Mouse (Mus musculus): ENCODE measurements at regions not wholly inside any gene's neighbourhood (a gene's known extent, or its start where the extent isn't known, plus 50 kb on each side); places are given as distances from the start of the nearest gene placed in this dataset.

DNA sequence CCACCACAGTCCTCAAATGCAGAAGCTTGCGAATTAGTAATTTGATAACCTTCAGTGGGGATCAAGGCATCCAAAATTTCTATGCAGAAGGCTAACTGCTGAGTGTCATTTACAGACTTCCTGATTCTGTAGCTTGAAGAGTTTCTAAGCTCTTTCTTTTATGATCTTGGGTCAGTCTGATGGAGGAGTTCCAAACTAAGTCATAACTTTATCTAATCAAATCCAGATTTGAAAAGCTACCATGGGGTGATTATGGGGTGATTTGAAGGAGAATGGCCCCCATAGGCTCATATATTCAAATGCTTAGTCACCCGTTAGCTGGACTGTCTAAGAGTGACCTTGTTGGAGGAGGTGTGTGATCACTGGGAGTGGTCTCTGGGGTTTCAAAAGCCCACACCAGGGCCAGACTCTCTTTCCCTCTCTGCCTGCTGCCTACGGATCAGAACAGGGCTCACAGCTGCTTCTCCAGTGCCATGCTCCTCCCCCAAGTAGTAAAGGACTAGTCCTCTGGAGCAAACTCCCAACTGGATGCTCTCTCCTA, 152.0 kb upstream of the Supt20 start:
- no peak for TF ChIP-seq CTCF (IDR thresholded peaks at IDR 0.05)
- TF ChIP-seq EP300 (IDR thresholded peaks at IDR 0.05; ENCODE audit: insufficient read depth, low read depth, low read length): no peak
